Mouse (Mus musculus) spleen, adult 2 months (tissue): ENCODE measurements around the gene Samd14.

Experiments
- CTCF ChIP-seq: fragments of 200-500 bp; IDR thresholded peaks from 2 replicates; pipeline ENCODE4 v1.5.1; 2011; ENCODE audit warnings: mild to moderate bottlenecking, inconsistent platforms; ENCODE audit not compliant: insufficient read depth, insufficient read length, insufficient replicate concordance; ENCODE audit errors: extremely low read depth
- POLR2A ChIP-seq: fragments of 200-500 bp; IDR thresholded peaks from 2 replicates; pipeline ENCODE4 v1.6.1; 2011; ENCODE audit warnings: low read depth, low read length, inconsistent platforms

GRCm38 (mm10) chr11:95006038-95006437 lies 3.6 kb upstream of the Samd14 start:
- no peak for TF ChIP-seq CTCF
- TF ChIP-seq POLR2A = no peak
